Mouse (Mus musculus) bone marrow macrophage, adult 2 months (primary cell): ENCODE measurements around the gene Cox14.

Experiments used
- CTCF ChIP-seq: IDR thresholded peaks from 2 replicates; pipeline ENCODE4 v1.5.1; 2012; ENCODE audit warnings: low read depth, mild to moderate bottlenecking, low read length, moderate library complexity
- POLR2A ChIP-seq: IDR thresholded peaks from 2 replicates; pipeline ENCODE4 v1.6.1; 2012; ENCODE audit warnings: mild to moderate bottlenecking, low read depth, low read length, borderline replicate concordance

GRCm38 (mm10) chr15:99704041-99704681 lies 21.3 kb upstream of the Cox14 start:
- TF ChIP-seq CTCF (no peak), POLR2A (no peak)
